Mouse (Mus musculus) spleen, adult 2 months (tissue): Measurements from ENCODE around the gene Gm49373. TPM values are rescaled to one million over a fixed set of nuclear protein-coding genes. Genes with fewer than 3 reads are reported as not detected.

Experiments
- DNase-seq, 2 experiments: peaks; one replicate each; pipeline versions ENCODE4 v3.0.0 to v3.0.0-alpha.2; 2012 to 2021; ENCODE audit warnings: low spot score in 2 of 2, low read depth in 1 of 2
- H3K27ac ChIP-seq: fragments of 200-500 bp; 2 replicates; pipeline ENCODE4 v1.5.1; 2012; ENCODE audit warnings: low read length, inconsistent platforms; ENCODE audit not compliant: insufficient read depth
- H3K27me3 ChIP-seq: fragments of 200-500 bp; 2 replicates; pipeline ENCODE4 v1.6.1; 2012; ENCODE audit warnings: mild to moderate bottlenecking, moderate library complexity, low read length, inconsistent platforms; ENCODE audit not compliant: control insufficient read depth, insufficient read depth
- H3K36me3 ChIP-seq: fragments of 200-500 bp; 2 replicates; pipeline ENCODE4 v1.6.1; 2012; ENCODE audit warnings: mild to moderate bottlenecking, low read length, inconsistent platforms; ENCODE audit not compliant: control insufficient read depth, insufficient read depth
- H3K4me1 ChIP-seq: fragments of 200-500 bp; 2 replicates; pipeline ENCODE4 v1.6.1; 2011; ENCODE audit warnings: inconsistent platforms; ENCODE audit not compliant: control insufficient read depth, insufficient read depth, insufficient read length
- H3K4me3 ChIP-seq: fragments of 200-500 bp; 2 replicates; pipeline ENCODE4 v1.5.1; 2011; ENCODE audit warnings: mild to moderate bottlenecking, inconsistent platforms; ENCODE audit not compliant: insufficient read depth, insufficient read length; ENCODE audit errors: extremely low read depth
- CTCF ChIP-seq: fragments of 200-500 bp; IDR thresholded peaks from 2 replicates; pipeline ENCODE4 v1.5.1; 2011; ENCODE audit warnings: mild to moderate bottlenecking, inconsistent platforms; ENCODE audit not compliant: insufficient read depth, insufficient read length, insufficient replicate concordance; ENCODE audit errors: extremely low read depth
- POLR2A ChIP-seq: fragments of 200-500 bp; IDR thresholded peaks from 2 replicates; pipeline ENCODE4 v1.6.1; 2011; ENCODE audit warnings: low read depth, low read length, inconsistent platforms
- WGBS: fragments of 180-500 bp; shearing (Covaris S2); methylation state at CpG from one replicate; pipeline ENCODE4 v1.1.7; 2018; 5-methylcytosine and 5-hydroxymethylcytosine counted together
- polyA plus RNA-seq: library from polyadenylated mRNA; depleted of rRNA; stranded (reverse); fragments of >200 nt; gene quantifications from 2 replicates; pipeline ENCODE4 v1.2.3, GENCODE M21; 2012

The Gm49373 gene
- polyA plus RNA-seq, 1 experiment = 0.19 TPM

DNA sequence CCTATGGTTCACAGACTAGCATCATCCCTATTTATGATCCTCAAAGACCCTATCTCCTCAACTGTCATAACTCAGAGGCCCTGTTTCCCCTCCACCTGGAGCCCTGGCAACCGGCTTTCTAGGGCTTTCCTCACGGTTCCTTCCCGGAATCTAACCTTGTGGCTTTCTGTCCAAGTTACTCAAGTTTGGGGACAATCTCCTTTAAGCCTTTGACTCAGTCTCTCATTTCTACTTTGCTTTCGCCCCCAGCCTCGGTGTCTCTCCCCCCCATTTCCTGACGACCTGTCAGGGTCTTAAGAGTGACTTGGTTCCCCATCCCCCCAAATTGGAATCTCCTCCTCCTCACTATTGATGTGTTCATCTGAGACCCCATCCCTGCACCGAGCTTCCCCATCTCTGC lies 40.4 kb downstream of the Gm49373 start:
- H3K27me3 ChIP-seq = peaks cover 25% of the 10 kb centered on the region

DNA sequence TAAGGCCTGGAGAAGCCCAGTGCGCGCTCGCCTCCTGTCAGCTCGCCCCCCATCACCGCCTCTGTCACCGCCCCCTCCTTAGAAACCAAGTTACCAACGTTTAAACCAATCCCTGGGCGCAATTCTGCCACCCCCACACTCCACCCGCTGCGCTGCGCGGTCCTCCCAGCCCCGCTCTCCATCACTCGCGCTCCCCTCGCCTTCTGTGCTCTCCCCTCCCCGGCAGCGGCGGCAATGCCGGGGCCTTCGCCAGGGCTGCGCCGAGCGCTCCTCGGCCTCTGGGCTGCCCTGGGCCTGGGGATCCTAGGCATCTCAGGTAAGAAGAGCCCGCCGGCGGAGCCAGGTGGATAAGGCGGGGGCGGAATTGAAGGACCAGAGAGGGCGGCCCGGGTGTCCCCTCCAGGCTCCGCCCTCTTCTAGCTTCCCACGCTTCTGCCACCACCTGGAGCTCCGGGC lies 41.0 kb downstream of the Gm49373 start, which contains the start of gene Icam5:
TSS of gene Icam5 (plus strand) at position 178 of the 456 bp plus-strand sequence.
- under 1% methylated on average over 35 of the region's 35 CpGs for WGBS
- Histone ChIP-seq H3K27me3 (peaks cover 25% of the 10 kb centered on the region), H3K4me3 (peak within 1 kb of the TSS; percentile 68), H3K36me3 (peaks cover 11% of the 10 kb centered on the region), H3K27ac (peak within 1 kb of the TSS; percentile 77), H3K4me1 (peaks cover 22% of the 10 kb centered on the region)
- TF ChIP-seq CTCF (no peak), POLR2A (no peak)
- no peak for DNase-seq

More for the DNA sequence above, 40.4 kb downstream of the Gm49373 start:
- 6% methylated on average over 7 of the region's 7 CpGs for WGBS
- no peak overlapping the region for H3K27ac ChIP-seq
- TF ChIP-seq POLR2A = no peak
- TF ChIP-seq CTCF = no peak
- H3K4me1 ChIP-seq = peaks cover 22% of the 10 kb centered on the region
- H3K4me3 ChIP-seq = peak overlapping the region; percentile 65; the same call in 1 of the 2 replicates
- no peak for DNase-seq
- peaks cover 5% of the 10 kb centered on the region for H3K36me3 ChIP-seq

DNA sequence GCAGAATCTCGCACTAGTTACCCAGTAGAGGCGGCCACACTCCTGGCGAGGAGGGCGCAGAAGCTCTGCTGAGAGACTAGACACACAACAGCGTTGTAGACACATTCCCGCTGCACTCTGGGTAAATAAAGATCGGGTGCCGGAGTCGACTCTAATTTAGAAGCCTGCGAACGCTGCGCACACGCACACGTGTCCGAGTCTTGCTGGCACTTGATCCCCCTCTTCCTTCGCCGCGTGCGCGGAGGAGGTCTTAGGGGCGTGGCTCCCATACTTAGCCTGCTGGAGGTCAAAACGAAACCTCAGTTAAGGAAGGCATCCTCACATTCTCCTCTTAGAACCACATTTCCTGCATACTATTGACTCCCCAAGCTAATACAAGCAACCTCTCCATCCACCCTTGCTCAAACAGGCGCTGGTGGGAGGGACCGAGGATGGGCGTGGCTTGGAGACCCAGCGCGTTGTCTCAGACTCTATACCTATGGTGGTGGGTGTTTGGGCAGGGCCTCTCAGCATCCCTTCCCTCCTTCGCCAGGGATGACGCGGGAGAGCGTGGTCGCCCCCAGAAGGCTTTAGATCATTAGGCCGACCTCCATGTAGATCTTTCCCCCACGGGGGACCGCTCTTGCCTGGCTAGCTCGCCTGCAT lies 41.5 kb downstream of the Gm49373 start:
- peak overlapping the region; percentile 68 for H3K4me3 ChIP-seq
- peaks cover 16% of the 10 kb centered on the region for H3K36me3 ChIP-seq
- TF ChIP-seq CTCF = no peak
- peak overlapping the region; percentile 77 for H3K27ac ChIP-seq
- peak in 1 of 2 experiments; percentile 55 for DNase-seq
- WGBS = under 1% methylated on average over 36 of the region's 36 CpGs
- H3K4me1 ChIP-seq = peaks cover 22% of the 10 kb centered on the region
- peaks cover 21% of the 10 kb centered on the region for H3K27me3 ChIP-seq

DNA sequence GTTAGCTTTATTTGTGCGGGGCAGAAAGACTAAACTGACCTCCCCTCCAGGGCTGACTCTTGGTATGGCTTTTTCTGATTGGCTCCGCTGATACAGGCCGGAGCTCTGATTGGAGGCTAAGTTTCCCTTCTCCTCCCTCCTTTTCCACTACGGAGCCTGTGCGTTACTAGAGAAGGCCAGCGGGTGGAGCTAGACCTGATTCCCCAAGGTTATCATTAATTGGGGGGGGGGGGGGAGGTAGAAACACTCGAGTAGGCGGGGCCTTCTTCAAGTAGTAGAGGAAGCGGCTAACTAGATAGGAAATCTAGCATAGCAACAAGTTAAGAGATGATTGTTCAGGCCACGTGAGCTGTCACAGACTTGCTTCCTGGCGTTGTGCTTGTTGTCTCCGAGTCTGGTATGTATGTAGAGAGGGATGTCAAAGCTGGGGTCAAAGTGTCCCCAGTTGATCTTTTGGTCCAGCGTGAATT lies 42.1 kb downstream of the Gm49373 start:
- H3K36me3 ChIP-seq = peaks cover 21% of the 10 kb centered on the region
- peak; percentile 92 to 97 for DNase-seq
- WGBS = 1% methylated on average over 13 of the region's 13 CpGs
- peaks cover 22% of the 10 kb centered on the region for H3K4me1 ChIP-seq
- peak overlapping the region; percentile 68 for H3K4me3 ChIP-seq
- TF ChIP-seq POLR2A = no peak
- TF ChIP-seq CTCF = peak; percentile 51; the same call in 1 of the 2 replicates
- H3K27ac ChIP-seq = peak overlapping the region; percentile 77
- H3K27me3 ChIP-seq = peaks cover 17% of the 10 kb centered on the region

DNA sequence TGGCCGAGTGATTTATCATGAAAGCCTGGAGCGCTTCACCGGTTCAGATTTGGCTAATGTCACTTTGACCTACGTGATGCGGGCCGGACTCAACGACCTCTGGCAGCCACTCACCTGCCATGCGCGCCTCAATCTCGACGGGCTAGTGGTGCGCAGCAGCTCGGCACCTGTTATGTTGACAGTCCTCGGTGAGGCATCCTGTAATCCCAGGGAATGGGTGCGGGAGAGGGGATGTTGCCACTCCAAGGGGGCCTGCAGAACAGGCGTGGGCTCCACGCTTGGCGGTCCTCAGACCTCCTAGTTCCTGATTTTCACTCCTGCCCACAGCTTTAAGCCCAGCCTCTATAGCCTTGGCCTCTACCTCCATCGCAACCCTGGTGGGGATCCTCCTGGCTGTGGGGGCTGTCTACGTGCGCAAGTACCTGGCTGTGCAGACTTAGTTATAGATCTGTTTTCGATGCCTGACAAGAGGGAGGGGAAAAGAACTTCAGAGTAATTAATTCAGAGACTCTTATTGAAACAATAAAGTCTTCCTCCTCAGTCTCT lies 42.8 kb downstream of the Gm49373 start:
- WGBS = 22% methylated on average over 22 of the region's 22 CpGs
- H3K4me3 ChIP-seq = peak overlapping the region; percentile 26
- peak overlapping the region; percentile 34; the same call in 1 of the 2 replicates for H3K27ac ChIP-seq

DNA sequence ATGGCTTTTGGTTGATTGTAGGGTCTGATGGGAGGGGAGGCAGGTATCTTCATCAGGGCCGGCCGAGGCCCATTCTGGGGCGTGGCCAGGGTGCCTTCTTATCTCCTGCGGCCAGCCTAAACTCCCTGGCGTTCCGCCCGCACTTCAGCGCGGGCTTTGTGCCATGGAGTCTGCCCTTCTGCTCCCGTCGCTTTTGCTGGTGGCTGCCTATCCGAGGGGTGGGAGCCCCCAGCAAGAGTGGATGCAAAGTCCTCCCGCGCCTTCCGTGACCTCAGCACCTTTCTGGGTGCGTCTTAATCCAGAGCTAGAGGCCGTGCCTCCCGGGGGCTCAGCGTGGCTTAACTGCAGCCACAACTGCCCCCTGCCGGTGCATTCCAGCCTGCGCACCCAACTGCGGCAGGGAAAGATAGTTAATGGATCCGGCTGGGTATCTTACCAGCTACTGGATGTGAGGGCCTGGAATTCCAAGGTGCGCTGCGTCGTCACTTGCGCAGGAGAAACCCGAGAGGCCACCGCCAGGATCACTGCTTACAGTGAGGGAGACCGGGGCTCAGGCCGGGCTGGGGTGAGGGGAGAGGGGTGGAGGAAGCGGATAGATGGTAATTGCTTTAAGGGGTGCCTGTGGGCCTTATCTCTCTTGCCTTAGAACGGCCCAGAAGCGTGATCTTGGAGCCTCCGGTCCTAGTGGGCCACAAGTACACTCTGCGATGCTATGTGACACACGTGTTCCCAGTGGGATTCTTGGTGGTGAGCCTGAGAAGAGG lies 43.4 kb downstream of the Gm49373 start, which contains the start of gene Icam4:
TSS of gene Icam4 (plus strand) at position 83 of the 764 bp plus-strand sequence.
- peak in 1 of 2 experiments; percentile 76 for DNase-seq
- WGBS = 5% methylated on average over 37 of the region's 37 CpGs
- peaks cover 22% of the 10 kb centered on the region for H3K4me1 ChIP-seq
- peaks cover 8% of the 10 kb centered on the region for H3K27me3 ChIP-seq
- peak within 1 kb of the TSS; percentile 26 for H3K4me3 ChIP-seq
- peak within 1 kb of the TSS; percentile 34; the same call in 1 of the 2 replicates for H3K27ac ChIP-seq
- peaks cover 27% of the 10 kb centered on the region for H3K36me3 ChIP-seq
- TF ChIP-seq POLR2A (no peak), CTCF (peak; percentile 85)

More for the DNA sequence above, 42.8 kb downstream of the Gm49373 start:
- DNase-seq = no peak
- TF ChIP-seq POLR2A (no peak), CTCF (no peak)
- H3K4me1 ChIP-seq = peaks cover 22% of the 10 kb centered on the region
- peaks cover 25% of the 10 kb centered on the region for H3K36me3 ChIP-seq
- H3K27me3 ChIP-seq = peaks cover 14% of the 10 kb centered on the region
